Mouse (Mus musculus) inflammation-experienced regulatory T-cells (primary cell): ENCODE results near the gene Parva. TPM values are rescaled to one million over a fixed set of nuclear protein-coding genes. Genes with fewer than 3 reads are reported as not detected.

Experiments used
- polyA plus RNA-seq, 2 experiments: library from polyadenylated mRNA; unstranded; fragments of 100-300 nt; shearing (Covaris generic); gene quantifications; one replicate each; pipeline ENCODE4 v1.2.1; 2017

Gene Parva
- polyA plus RNA-seq = under 1 TPM; 0.48 to 0.66 TPM

DNA sequence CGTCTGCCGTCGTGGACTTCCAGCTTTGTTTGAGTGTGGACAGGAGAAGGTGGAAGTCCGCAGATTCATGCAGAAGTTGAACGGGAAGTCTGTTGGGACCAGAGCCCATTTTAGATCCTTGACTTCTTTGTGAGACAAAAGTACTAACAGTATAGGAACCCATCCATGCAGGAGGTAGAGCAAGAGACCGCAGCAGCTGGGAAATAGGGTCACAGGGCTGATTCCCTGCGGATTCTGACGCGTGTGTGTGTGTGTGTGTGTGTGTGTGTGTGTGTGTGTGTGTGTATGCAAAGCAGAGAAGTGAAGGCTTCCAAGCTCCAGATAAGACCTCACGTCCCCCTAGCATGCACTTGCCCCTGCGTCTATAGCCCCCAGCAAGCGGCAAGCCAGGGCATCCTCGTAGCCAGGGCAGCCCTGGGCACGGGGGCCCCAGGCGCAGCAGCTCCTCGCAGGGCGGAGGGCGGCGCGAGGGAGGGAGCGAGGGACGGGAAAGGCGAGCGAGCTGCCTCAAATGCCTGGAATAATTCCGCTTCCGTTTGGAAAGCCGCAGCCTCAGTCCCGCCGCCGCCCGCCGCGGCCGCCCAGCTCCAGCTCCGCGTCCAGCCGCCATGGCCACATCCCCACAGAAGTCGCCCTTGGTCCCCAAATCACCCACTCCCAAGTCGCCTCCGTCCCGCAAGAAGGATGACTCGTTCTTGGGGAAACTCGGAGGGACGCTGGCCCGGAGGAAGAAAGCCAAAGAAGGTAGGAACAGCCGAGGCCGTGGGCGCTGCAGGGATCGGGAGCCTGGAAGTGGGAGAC is at the start of gene Parva:
Gene Parva (plus strand): TSS at position 149 of the 801 bp plus-strand sequence.

Other genes with a start within 250 kb of the Parva start
- gene Mical2, start 201.6 kb upstream of the Parva start, polyA plus RNA-seq = 1 to 10 TPM; 2.3 to 2.5 TPM